Mouse (Mus musculus): ENCODE data around the gene Dph6.

DNA sequence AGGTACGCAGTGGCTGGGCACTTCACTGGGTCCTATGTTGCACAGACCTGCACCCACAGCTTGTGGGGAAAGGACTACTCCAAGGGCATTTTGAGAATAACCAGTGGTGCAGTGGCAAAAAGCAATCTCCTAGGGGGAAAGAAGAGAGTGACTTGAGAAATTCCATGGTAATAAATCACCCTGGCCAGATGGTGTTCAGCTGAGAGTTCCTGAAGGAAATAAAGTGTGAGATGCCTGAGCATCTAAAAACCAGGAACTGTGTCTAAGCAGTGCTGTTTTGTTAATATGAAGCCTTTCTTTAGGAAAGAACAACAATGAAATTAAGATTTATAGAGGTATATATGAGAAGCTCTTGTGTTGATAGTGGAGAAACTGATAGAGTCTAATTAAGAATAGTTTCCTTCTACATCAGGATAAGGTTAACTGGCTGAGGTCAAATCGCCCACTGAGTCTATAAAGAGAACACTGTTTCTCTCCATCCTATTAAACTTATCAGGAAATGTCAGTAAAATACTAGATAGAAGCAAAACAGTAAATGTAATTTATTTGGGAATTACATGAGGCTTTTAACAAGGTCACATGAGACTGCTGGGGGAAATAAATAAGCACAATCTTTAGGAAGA lies 111.7 kb downstream of the Dph6 start:
- no peak for TF ChIP-seq CTCF (IDR thresholded peaks at IDR 0.05; ENCODE audit: control insufficient read depth, insufficient read depth, insufficient read length)
- no peak for TF ChIP-seq CEBPB (IDR thresholded peaks at IDR 0.05; ENCODE audit: low read depth)
- TF ChIP-seq USF1 (IDR thresholded peaks at IDR 0.05; ENCODE audit: low read depth), result no peak

Measured in C2C12 (cell line).